Mouse (Mus musculus) C2C12 (cell line): ENCODE measurements around the gene Snx6.

Experiments used
- CEBPB ChIP-seq: IDR thresholded peaks from one replicate; pipeline ENCODE4 v1.6.1; 2011; ENCODE audit warnings: low read depth, mild to moderate bottlenecking, control low read depth, moderate library complexity
- CTCF ChIP-seq: IDR thresholded peaks from one replicate; pipeline ENCODE4 v1.5.1; 2011; ENCODE audit not compliant: control insufficient read depth, insufficient read depth, insufficient read length
- FOSL1 ChIP-seq: IDR thresholded peaks from one replicate; pipeline ENCODE4 v1.8.0; 2011; ENCODE audit warnings: mild to moderate bottlenecking, low read length; ENCODE audit not compliant: poor library complexity, insufficient read depth, severe bottlenecking
- MAX ChIP-seq: IDR thresholded peaks from one replicate; pipeline ENCODE4 v1.6.1; 2011; ENCODE audit warnings: mild to moderate bottlenecking, control low read depth
- MYOD1 ChIP-seq: IDR thresholded peaks from one replicate; pipeline ENCODE4 v1.6.1; 2011; ENCODE audit warnings: low read depth; ENCODE audit not compliant: control insufficient read depth, insufficient read length
- MYOG ChIP-seq: IDR thresholded peaks from one replicate; pipeline ENCODE4 v1.6.1; 2011; ENCODE audit not compliant: control insufficient read depth, insufficient read length; ENCODE audit errors: extremely low read depth
- USF1 ChIP-seq: IDR thresholded peaks from one replicate; pipeline ENCODE4 v1.6.1; 2011; ENCODE audit warnings: low read depth, mild to moderate bottlenecking, control low read depth, moderate library complexity

GRCm38 (mm10) chr12:54835608-54836570, 40.4 kb upstream of the Snx6 start:
- no peak for TF ChIP-seq CTCF
- TF ChIP-seq CEBPB: no peak
- TF ChIP-seq MYOD1: no peak
- no peak for TF ChIP-seq USF1
- TF ChIP-seq MAX: no peak
- no peak for TF ChIP-seq MYOG
- no peak for TF ChIP-seq FOSL1
